Mouse (Mus musculus): ENCODE results near the gene Acbd4. TPM values are rescaled to one million over a fixed set of nuclear protein-coding genes. Genes with fewer than 3 reads are reported as not detected.

The Acbd4 gene
- polyA plus RNA-seq, 1 experiment from 2014 or later = 17.4 TPM

DNA sequence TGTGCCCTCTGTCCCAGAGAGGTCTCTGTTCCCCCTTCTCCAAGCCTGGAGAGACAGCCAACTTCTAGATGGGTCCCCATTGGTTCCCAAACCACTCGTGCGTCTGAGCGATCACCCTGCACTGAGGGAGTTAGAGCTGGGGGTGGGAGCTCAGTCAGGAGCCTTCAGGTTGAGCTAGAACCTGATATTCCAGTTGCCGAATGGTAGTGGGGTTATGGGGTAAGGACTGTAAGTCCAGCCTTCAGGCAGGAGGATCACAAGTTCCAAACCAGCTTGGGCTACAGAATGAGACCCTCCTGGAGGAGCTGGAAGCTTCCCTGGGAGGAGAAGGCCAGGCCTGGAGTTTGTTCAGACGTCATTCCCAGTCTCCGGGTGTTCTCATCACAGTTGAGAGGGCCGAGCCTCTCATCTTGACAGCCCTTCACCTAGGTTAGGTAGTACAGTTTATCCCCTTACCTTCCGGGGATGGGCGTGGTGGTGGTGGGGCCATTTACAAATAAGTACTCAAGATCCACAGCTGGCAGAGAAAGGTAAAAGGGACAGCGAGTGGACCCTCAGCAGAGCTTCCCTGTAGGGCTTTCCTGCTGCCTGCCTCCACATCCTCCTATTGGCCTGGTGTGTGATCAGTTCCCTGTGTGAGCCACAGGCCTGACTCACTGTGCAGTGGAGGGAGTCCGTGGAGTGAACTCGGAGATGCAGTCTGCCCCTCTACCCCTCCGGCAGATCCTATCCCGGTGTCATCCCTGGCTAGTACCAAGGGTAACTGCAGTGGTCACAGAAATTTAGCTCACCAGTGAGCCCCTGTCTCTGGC, 38.7 kb downstream of the Acbd4 start:
- H3K27me3 ChIP-seq (replicated peaks) = no peaks in the 10 kb centered on the region
- no peak for ATAC-seq
- peak overlapping the region; percentile 96 for H3K27ac ChIP-seq
- 69% methylated on average over 14 of the region's 14 CpGs for WGBS
- H3K4me3 ChIP-seq (replicated peaks) = no peak overlapping the region
- H3K4me1 ChIP-seq (replicated peaks) = peaks cover 45% of the 10 kb centered on the region
- no peaks in the 10 kb centered on the region for H3K9me3 ChIP-seq
- H3K9ac ChIP-seq = 0 out of 2 replicates have a peak overlapping the region, but pooled peaks have one; percentile 3
- peak overlapping the region; percentile 36; the same call in 1 of the 2 replicates for H3K4me2 ChIP-seq (replicated peaks)
- H3K36me3 ChIP-seq = 0 out of 2 replicates have a peak, but pooled peaks cover 4% of the 10 kb centered on the region

DNA sequence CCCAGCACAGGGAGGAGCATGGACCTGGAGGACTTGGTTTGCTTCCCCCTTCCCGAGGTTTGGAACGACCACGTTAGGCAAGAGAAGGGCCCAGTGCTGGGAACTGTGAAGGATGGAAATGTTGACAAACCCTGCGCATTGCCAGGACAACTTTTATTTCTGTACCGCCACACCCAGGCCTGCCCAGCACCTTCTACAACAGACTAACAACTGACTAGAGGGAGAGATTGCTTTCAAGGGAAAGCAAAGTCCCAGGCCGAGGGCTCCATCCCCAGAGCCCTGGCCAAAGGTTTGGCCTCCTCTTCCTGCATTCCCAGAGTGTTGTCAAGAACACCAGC, 39.2 kb downstream of the Acbd4 start:
- Histone ChIP-seq H3K36me3 (0 out of 2 replicates have a peak, but pooled peaks cover 4% of the 10 kb centered on the region), H3K9me3 (no peaks in the 10 kb centered on the region), H3K9ac (no peak overlapping the region), H3K27ac (peak overlapping the region; percentile 96), H3K4me3 (replicated peaks) (no peak overlapping the region), H3K4me2 (replicated peaks) (peak overlapping the region; percentile 36; the same call in 1 of the 2 replicates), H3K4me1 (replicated peaks) (peaks cover 48% of the 10 kb centered on the region), H3K27me3 (replicated peaks) (no peaks in the 10 kb centered on the region)
- ATAC-seq = peak; percentile 37
- 20% methylated on average over 6 of the region's 6 CpGs for WGBS

DNA sequence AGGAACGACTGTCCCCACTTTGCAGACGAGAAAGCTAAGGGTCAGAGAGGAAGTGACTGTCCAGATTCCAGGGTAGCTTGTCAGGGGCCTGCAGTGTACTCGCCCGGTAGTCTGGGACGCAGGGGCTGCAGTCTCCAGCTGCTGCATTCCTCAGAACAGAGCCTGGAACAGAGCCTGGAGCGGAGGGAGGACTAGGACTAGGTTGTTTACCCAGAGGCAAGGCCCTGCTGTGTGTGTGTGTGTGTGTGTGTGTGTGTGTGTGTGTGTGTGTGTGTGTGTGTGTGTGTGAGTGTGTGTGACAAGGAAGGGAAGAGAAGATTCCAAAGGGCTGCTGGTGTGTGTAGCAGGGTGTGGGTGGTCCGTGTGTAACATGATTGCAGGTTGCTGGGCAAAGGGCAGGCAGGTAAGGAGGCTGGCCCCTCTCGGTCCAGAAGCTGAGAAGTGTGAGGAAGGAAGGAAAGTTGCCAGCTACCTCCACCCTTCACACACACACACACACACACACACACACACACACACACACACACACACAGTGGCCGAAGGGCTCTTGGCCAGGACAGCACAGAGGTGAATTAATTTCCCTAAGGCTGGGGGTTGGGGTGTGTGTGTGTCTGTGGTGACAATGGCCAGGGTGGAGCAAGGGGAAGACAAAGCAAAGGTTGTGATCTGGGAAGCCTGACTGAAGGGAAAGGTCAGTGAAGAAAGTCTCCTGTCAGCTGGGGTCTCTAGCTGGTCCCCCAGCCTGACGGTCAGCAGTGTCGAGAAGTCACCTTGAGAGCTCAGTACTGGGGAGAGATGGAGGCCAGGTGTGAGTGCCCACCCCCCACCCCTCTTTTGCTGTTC, 39.8 kb downstream of the Acbd4 start:
- no peaks in the 10 kb centered on the region for H3K9me3 ChIP-seq
- H3K4me2 ChIP-seq (replicated peaks) = peak overlapping the region; percentile 48
- ATAC-seq = peak; percentile 88
- H3K36me3 ChIP-seq = 0 out of 2 replicates have a peak, but pooled peaks cover 4% of the 10 kb centered on the region
- H3K4me3 ChIP-seq (replicated peaks) = 0 out of 2 replicates have a peak overlapping the region, but pooled peaks have one; percentile 3
- H3K27me3 ChIP-seq (replicated peaks) = no peaks in the 10 kb centered on the region
- H3K4me1 ChIP-seq (replicated peaks) = peaks cover 48% of the 10 kb centered on the region
- WGBS = 12% methylated on average over 11 of the region's 11 CpGs
- H3K27ac ChIP-seq = peak overlapping the region; percentile 96
- H3K9ac ChIP-seq = peak overlapping the region; percentile 28

DNA sequence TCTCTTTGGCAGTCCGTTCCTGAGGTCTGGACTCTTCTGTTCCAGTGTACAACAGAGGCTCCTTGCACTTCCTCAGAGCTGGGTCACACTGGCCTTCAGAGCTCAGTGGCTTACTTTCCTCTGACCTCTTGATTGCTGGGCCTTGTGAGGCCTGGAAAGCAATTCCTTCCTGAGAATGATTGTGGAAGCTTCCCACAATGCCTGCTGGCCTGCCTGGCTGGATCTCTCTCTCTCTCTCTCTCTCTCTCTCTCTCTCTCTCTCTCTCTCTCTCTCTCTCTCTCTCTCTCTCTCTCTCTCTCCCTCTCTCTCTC, 40.4 kb downstream of the Acbd4 start:
- Histone ChIP-seq H3K9me3 (no peaks in the 10 kb centered on the region), H3K9ac (peak overlapping the region; percentile 28), H3K4me1 (replicated peaks) (peaks cover 48% of the 10 kb centered on the region), H3K36me3 (0 out of 2 replicates have a peak, but pooled peaks cover 4% of the 10 kb centered on the region), H3K27me3 (replicated peaks) (no peaks in the 10 kb centered on the region), H3K4me3 (replicated peaks) (0 out of 2 replicates have a peak overlapping the region, but pooled peaks have one; percentile 3), H3K4me2 (replicated peaks) (peak overlapping the region; percentile 48), H3K27ac (peak overlapping the region; percentile 96)
- 29% methylated on average over 1 of the region's 1 CpGs for whole genome bisulfite sequencing
- no peak; the same call in 1 of the 2 replicates for ATAC-seq

DNA sequence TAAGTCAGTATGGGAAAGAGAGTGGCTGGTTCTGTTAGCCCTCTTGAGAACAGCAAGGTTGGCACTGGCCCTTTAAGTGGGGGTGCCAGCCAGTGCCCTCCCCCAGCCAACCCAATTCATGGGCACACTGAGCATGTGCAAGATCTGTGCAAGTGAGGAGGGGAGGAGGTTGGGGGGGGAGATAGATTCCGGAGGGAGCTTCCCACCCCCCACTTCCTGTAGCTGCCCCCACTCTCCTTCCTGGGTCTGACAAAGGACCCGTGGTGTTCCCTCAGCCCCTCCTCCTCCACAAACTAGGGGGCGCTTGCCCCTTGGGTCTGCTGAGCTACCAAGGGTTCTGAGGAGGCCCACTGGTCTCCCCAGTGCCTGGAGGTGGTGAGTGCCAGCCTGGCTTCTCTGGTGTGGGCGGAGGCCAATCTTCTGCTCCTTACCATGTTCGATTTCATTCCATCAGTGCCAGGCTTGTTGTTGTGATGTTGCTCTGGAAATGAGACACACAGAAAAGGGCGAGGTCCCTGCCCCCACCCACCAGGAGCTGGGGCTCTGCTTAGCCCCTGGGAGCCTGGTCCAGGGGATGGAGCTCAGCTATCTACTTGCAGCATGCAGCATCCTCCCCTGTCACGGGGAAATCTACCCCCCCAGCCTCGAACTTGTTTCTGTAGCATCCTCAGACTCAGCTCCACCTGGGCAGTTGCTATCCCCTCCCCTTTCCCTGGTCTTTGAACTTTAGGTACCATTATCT, 41.1 kb downstream of the Acbd4 start:
- Histone ChIP-seq H3K9me3 (no peaks in the 10 kb centered on the region), H3K9ac (no peak overlapping the region; the same call in 1 of the 2 replicates), H3K4me1 (replicated peaks) (peaks cover 51% of the 10 kb centered on the region), H3K4me3 (replicated peaks) (peak overlapping the region; percentile 20), H3K4me2 (replicated peaks) (peak overlapping the region; percentile 51), H3K27me3 (replicated peaks) (no peaks in the 10 kb centered on the region), H3K27ac (peak overlapping the region; percentile 96), H3K36me3 (0 out of 2 replicates have a peak, but pooled peaks cover 4% of the 10 kb centered on the region)
- peak; percentile 45 for ATAC-seq
- 25% methylated on average over 8 of the region's 8 CpGs for WGBS

DNA sequence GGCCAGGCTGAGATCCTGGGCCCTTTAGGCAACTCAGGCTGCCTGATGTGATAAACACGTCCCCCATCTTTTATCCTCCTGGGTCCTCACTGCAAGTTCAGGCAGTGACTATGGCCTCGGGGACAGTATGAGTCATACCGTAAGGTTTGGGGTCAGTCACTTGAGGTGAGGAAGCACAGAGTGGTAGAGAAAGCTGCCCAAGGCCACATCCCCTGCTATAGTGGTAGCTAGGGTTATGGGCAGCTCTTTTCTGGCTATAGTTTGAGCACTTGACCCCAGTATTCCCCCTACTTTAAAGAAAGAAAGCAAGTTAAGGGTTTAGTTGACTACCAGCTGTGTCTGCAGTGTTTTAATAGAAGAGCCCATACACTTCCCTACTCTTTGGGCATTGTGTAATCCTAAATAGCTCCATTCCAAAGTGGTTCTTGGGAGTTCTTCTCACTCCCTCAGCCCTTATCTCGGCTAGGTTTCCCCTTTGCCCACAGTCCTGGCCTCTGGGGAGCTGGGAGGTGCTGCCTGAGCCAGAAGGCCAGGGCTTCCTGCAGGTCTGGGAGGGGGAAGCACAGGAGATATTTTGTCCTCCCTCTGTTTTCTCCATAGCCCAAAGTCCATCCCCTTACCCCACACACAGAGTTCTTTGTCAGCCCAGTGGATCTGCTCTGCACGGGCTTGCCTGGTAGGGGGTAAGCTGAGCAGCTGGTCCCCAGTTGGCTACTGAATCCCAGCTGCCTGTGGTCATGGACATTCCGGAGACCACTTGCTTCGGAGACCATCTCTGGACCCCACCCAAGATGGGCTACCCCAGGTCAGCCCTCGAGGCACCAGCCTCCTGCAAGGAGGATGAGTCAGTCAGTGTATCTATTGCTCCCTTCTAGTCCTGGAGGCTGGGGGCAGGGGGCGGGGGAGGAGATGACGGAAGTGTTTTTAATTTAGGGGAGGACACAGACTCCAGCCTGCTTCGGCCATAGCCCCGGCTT, 43.1 kb downstream of the Acbd4 start:
- Histone ChIP-seq H3K9me3 (no peaks in the 10 kb centered on the region), H3K4me3 (replicated peaks) (no peak overlapping the region), H3K9ac (no peak overlapping the region), H3K27me3 (replicated peaks) (no peaks in the 10 kb centered on the region), H3K36me3 (no peaks in the 10 kb centered on the region), H3K4me1 (replicated peaks) (peaks cover 51% of the 10 kb centered on the region), H3K4me2 (replicated peaks) (no peak overlapping the region), H3K27ac (peak overlapping the region; percentile 62)
- ATAC-seq = 0 out of 2 replicates have a peak, but pooled peaks have one; percentile 7
- WGBS = 44% methylated on average over 12 of the region's 12 CpGs

DNA sequence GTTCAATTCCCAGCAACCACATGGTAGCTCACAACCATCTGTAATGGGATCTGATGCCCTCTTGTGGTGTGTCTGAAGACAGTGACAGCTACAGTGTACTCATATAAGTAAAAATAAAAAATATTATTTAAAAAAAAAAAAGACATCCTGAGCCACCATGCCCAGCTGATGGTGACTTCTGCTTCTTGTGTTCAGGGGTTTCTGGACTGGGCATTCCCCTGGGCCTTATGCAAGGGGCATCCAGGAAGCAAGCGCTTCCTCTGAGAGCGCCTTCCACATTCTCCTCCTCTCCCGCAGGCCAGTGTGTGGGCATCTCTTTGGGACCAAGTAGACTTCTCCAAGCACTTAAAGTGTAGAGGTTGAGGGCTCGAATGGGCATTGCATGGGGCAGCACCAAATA, 44.9 kb downstream of the Acbd4 start:
- no peaks in the 10 kb centered on the region for H3K27me3 ChIP-seq (replicated peaks)
- peaks cover 36% of the 10 kb centered on the region for H3K4me1 ChIP-seq (replicated peaks)
- H3K9ac ChIP-seq = no peak overlapping the region
- H3K4me2 ChIP-seq (replicated peaks) = no peak overlapping the region
- no peak overlapping the region for H3K27ac ChIP-seq
- no peak for ATAC-seq
- no peak overlapping the region for H3K4me3 ChIP-seq (replicated peaks)
- no peaks in the 10 kb centered on the region for H3K9me3 ChIP-seq
- WGBS = 91% methylated on average over 4 of the region's 4 CpGs
- no peaks in the 10 kb centered on the region for H3K36me3 ChIP-seq

DNA sequence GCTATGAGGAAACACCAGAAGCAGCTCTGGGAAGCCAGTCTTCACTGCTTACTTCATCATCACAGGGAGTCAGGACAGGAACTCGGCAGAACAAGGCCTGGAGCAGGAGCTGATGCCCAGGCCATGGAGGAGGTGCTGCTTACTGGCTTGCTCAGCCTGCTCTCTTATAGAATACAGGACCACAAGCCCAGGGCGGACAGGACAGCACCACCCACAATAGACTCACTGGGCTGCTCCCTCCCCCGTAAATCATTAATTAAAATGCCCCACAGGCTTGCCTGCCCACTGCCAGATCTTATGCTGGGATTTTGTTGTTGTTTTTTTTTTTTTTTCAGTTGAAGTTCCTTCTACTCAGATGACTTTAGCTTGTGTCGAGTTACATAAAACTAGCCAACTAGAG, 46.3 kb downstream of the Acbd4 start:
- H3K4me3 ChIP-seq (replicated peaks) = no peak overlapping the region
- H3K27me3 ChIP-seq (replicated peaks) = no peaks in the 10 kb centered on the region
- no peak overlapping the region for H3K27ac ChIP-seq
- H3K36me3 ChIP-seq = no peaks in the 10 kb centered on the region
- H3K9me3 ChIP-seq = no peaks in the 10 kb centered on the region
- no peak overlapping the region for H3K9ac ChIP-seq
- H3K4me2 ChIP-seq (replicated peaks) = no peak overlapping the region
- ATAC-seq = no peak
- WGBS = 56% methylated on average over 4 of the region's 4 CpGs
- peaks cover 23% of the 10 kb centered on the region for H3K4me1 ChIP-seq (replicated peaks)

DNA sequence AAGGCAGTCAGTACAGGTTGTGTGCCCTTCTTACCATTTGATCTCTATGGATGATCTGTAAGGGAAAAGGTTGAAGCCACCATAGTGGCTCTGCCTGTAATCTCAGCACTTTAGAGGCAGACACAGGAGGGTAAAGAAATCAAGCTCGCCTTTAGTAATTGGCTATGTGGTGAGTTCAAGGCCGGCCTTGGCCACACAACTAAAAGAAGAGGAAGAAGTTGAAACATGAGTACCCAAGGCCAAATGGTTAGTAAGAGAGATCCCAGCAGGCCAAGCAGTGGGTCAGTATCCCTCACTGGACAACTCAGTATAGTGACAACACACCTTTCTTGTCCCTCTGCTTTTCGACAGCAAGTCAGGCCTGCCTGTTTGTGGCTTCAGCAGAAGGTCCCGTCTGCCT, 48.3 kb downstream of the Acbd4 start:
- H3K4me2 ChIP-seq (replicated peaks) = no peak overlapping the region
- no peak for ATAC-seq
- no peaks in the 10 kb centered on the region for H3K9me3 ChIP-seq
- no peak overlapping the region for H3K27ac ChIP-seq
- H3K4me3 ChIP-seq (replicated peaks) = no peak overlapping the region
- H3K27me3 ChIP-seq (replicated peaks) = no peaks in the 10 kb centered on the region
- H3K4me1 ChIP-seq (replicated peaks) = peaks cover 10% of the 10 kb centered on the region
- no peaks in the 10 kb centered on the region for H3K36me3 ChIP-seq
- WGBS = 92% methylated on average over 4 of the region's 4 CpGs
- no peak overlapping the region for H3K9ac ChIP-seq

DNA sequence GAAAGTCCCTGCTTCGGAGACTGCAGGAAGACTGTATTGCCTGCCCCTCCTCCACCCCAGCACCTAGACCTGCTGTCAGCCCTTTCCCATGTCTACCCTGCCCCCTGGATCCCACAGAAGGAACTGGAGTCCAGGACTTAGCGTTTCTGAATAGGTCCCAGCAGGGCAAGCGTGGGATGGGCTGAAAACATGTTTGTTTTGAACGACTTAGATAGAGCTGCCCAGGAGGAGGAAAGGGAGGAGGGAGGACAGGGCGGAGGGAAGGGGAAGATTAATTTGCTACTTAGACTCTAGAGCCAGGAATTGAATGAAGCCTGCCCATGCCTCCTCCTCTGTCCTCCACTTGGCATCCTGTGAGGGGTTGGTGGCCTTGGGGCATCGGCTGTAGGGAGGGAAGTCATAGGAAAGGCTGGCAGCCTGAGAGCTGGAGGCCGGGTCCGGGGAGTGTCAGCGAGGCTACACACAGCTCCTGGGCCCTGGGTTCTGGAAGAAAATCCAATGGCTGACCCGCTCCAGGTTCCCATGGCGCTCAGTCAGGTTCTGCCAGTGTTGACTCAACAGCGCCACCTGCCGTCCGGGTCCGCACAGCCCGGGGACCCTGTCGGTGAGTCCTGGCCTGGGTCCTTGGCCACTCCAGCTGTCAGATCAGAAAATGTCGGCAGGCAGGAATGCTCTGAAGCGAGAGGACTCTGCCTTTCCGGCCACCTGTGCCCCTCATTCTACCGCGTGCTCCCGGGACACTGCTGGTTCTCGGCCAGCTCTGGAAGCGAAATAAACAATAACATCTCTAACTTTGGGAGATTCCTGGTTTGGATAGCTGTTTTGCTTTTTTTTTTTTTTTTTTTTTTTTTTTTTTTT, 57.4 kb downstream of the Acbd4 start:
- ATAC-seq = peak; percentile 97

More for the DNA sequence above, 57.4 kb downstream of the Acbd4 start:
- Histone ChIP-seq H3K4me3 (replicated peaks) (peak overlapping the region; percentile 38), H3K4me1 (replicated peaks) (peaks cover 10% of the 10 kb centered on the region), H3K4me2 (replicated peaks) (peak overlapping the region; percentile 88), H3K27me3 (replicated peaks) (no peaks in the 10 kb centered on the region), H3K9me3 (no peaks in the 10 kb centered on the region), H3K27ac (peak overlapping the region; percentile 68), H3K9ac (peak overlapping the region; percentile 46), H3K36me3 (no peaks in the 10 kb centered on the region)
- under 1% methylated on average over 25 of the region's 25 CpGs for WGBS

Measured in intestine, embryonic 15.5 days (tissue).